10 mouse cellular contexts compared by ENCODE assay signal in genomic region chr13:74167492-74167891, GRCm38 (mm10). TPM values are rescaled to one million over a fixed set of nuclear protein-coding genes. Genes with fewer than 3 reads are reported as not detected.
A peak's percentile ranks its signal among the peaks of the same experiment; 100 is the strongest.
DNase-seq lines count a peak whose midpoint lies in the region; ATAC-seq lines count a peak whose summit lies in the region.
"Had no signal": no experiment of that assay in that cellular context is flagged by ENCODE, and none has a peak within 500 bp of the region (broad histone marks: within the 10 kb centered on the region; RNA-seq: fewer than 3 reads in every experiment).

No protein-coding gene starts in this region.

- no peak overlapping the region for H3K4me3 ChIP-seq in forebrain, embryonic 11.5 days (ENCODE audit: low read depth, low read length)
- H3K4me3 ChIP-seq in forebrain, embryonic 16.5 days (replicated peaks; ENCODE audit: low read length) = no peak overlapping the region
- H3K4me3 ChIP-seq in hindbrain, embryonic 13.5 days = no peak overlapping the region
- H3K4me3 ChIP-seq in stomach, embryonic 15.5 days (replicated peaks) = peak overlapping the region; percentile 51; the same call in 1 of the 2 replicates

- no peaks in the 10 kb centered on the region; the same call in 1 of the 2 replicates for H3K36me3 ChIP-seq in forebrain, embryonic 11.5 days (ENCODE audit: control insufficient read depth, insufficient read depth, low read length)
- peaks cover 12% of the 10 kb centered on the region for H3K36me3 ChIP-seq in forebrain, embryonic 16.5 days (ENCODE audit: control insufficient read depth, insufficient read depth)
- H3K36me3 ChIP-seq in hindbrain, embryonic 13.5 days = peaks cover 33% of the 10 kb centered on the region
- 0 out of 2 replicates have a peak, but pooled peaks cover 8% of the 10 kb centered on the region for H3K36me3 ChIP-seq in stomach, embryonic 15.5 days

- H3K4me2 ChIP-seq in forebrain, embryonic 11.5 days (ENCODE audit: low read depth, low read length, severe bottlenecking) = no peak overlapping the region
- no peak overlapping the region for H3K4me2 ChIP-seq in forebrain, embryonic 16.5 days (ENCODE audit: low read length)
- H3K4me2 ChIP-seq in hindbrain, embryonic 13.5 days = no peak overlapping the region; the same call in 1 of the 2 replicates
- H3K4me2 ChIP-seq in stomach, embryonic 15.5 days = peak overlapping the region; percentile 86; the same call in 1 of the 2 replicates

- H3K27me3 ChIP-seq in forebrain, embryonic 11.5 days (ENCODE audit: control insufficient read depth, insufficient read depth, low read length) = no peaks in the 10 kb centered on the region
- H3K27me3 ChIP-seq in forebrain, embryonic 16.5 days (replicated peaks; ENCODE audit: control insufficient read depth, insufficient read depth, low read length) = no peaks in the 10 kb centered on the region
- H3K27me3 ChIP-seq in hindbrain, embryonic 13.5 days = no peaks in the 10 kb centered on the region
- no peaks in the 10 kb centered on the region for H3K27me3 ChIP-seq in stomach, embryonic 15.5 days (replicated peaks)

- no peaks in the 10 kb centered on the region; the same call in 1 of the 2 replicates for H3K4me1 ChIP-seq in forebrain, embryonic 11.5 days (replicated peaks; ENCODE audit: control insufficient read depth, insufficient read depth, low read length)
- H3K4me1 ChIP-seq in forebrain, embryonic 16.5 days (replicated peaks; ENCODE audit: control insufficient read depth, insufficient read depth, low read length) = peaks cover 5% of the 10 kb centered on the region
- H3K4me1 ChIP-seq in hindbrain, embryonic 13.5 days (replicated peaks) = peaks cover 12% of the 10 kb centered on the region
- no peaks in the 10 kb centered on the region for H3K4me1 ChIP-seq in stomach, embryonic 15.5 days

- H3K9me3 ChIP-seq in forebrain, embryonic 11.5 days (ENCODE audit: control insufficient read depth, low read length) = no peaks in the 10 kb centered on the region
- no peaks in the 10 kb centered on the region for H3K9me3 ChIP-seq in forebrain, embryonic 16.5 days (ENCODE audit: control insufficient read depth, low read length)
- H3K9me3 ChIP-seq in hindbrain, embryonic 13.5 days = no peaks in the 10 kb centered on the region
- H3K9me3 ChIP-seq in stomach, embryonic 15.5 days = no peaks in the 10 kb centered on the region

- 0 out of 2 replicates have a peak, but pooled peaks have one; percentile 6 for ATAC-seq in forebrain, embryonic 11.5 days (replicated peaks; ENCODE audit: low FRiP score)
- no peak for ATAC-seq in forebrain, embryonic 16.5 days
- ATAC-seq in hindbrain, embryonic 13.5 days (ENCODE audit: low FRiP score) = peak; percentile 14; the same call in 1 of the 2 replicates
- no peak for ATAC-seq in stomach, embryonic 15.5 days (ENCODE audit: insufficient read depth, low FRiP score, low read depth)

- no peak overlapping the region for H3K27ac ChIP-seq in forebrain, embryonic 11.5 days (ENCODE audit: low read depth, low read length)
- H3K27ac ChIP-seq in forebrain, embryonic 16.5 days (ENCODE audit: low read length) = no peak overlapping the region
- H3K27ac ChIP-seq in hindbrain, embryonic 13.5 days = no peak overlapping the region
- H3K27ac ChIP-seq in stomach, embryonic 15.5 days = no peak overlapping the region

- 85% methylated on average over 2 of the region's 2 CpGs for WGBS in forebrain, embryonic 11.5 days
- WGBS in forebrain, embryonic 16.5 days = 87% methylated on average over 2 of the region's 2 CpGs
- WGBS in hindbrain, embryonic 13.5 days = 95% methylated on average over 2 of the region's 2 CpGs
- 74% methylated on average over 2 of the region's 2 CpGs for WGBS in stomach, embryonic 15.5 days

- H3K9ac ChIP-seq in forebrain, embryonic 11.5 days (ENCODE audit: low read length) = no peak overlapping the region
- no peak overlapping the region for H3K9ac ChIP-seq in forebrain, embryonic 16.5 days (replicated peaks; ENCODE audit: low read depth, low read length)
- no peak overlapping the region for H3K9ac ChIP-seq in hindbrain, embryonic 13.5 days
- no peak overlapping the region for H3K9ac ChIP-seq in stomach, embryonic 15.5 days

- no peak for DNase-seq in forebrain, embryonic 11.5 days (ENCODE audit: low spot score)
- DNase-seq in urinary bladder, postnatal 14 days (ENCODE audit: low spot score) = peak; percentile 42
- DNase-seq in urinary bladder, adult 2 months (ENCODE audit: low spot score) = no peak
- no peak for DNase-seq in thymus, postnatal 36 days
- no peak for DNase-seq in embryo, embryonic 10.5 days (ENCODE audit: low spot score)

RNA-seq across cellular contexts. Expression of gene Exoc3, which starts 41.0 kb away (rescaled TPM):
- polyA plus RNA-seq in forebrain, embryonic 11.5 days (2014; fragmentation: Nextera tagmentation; extraction: Ambion mirVana) = 71.1 and 80.1 TPM in 2 replicates
- polyA plus RNA-seq in forebrain, embryonic 16.5 days (2015; fragmentation: Nextera tagmentation; extraction: Ambion mirVana) = 107 and 118 TPM in 2 replicates
- 37.3 and 37.5 TPM in 2 replicates for polyA plus RNA-seq in urinary bladder, adult 2 months (2012; rRNA removed)
- 113 and 114 TPM in 2 replicates for polyA plus RNA-seq in hindbrain, embryonic 13.5 days (2015; fragmentation: Nextera tagmentation; extraction: Ambion mirVana)
- polyA plus RNA-seq in stomach, embryonic 15.5 days (2015; fragmentation: Nextera tagmentation; extraction: Ambion mirVana) = 59.6 and 67.2 TPM in 2 replicates

RNA-seq across cellular contexts. Expression of gene Slc9a3, which starts 46.2 kb away (rescaled TPM):
- not detected in 2 replicates for polyA plus RNA-seq in forebrain, embryonic 11.5 days (2014; fragmentation: Nextera tagmentation; extraction: Ambion mirVana)
- 0.08 TPM in 1 of 2 replicates, not detected in the other for polyA plus RNA-seq in forebrain, embryonic 16.5 days (2015; fragmentation: Nextera tagmentation; extraction: Ambion mirVana)
- 0.03 and 0.04 TPM in 2 replicates for polyA plus RNA-seq in urinary bladder, adult 2 months (2012; rRNA removed)
- 0.04 TPM in 2 replicates for polyA plus RNA-seq in hindbrain, embryonic 13.5 days (2015; fragmentation: Nextera tagmentation; extraction: Ambion mirVana)
- 0.55 and 1.1 TPM in 2 replicates for polyA plus RNA-seq in stomach, embryonic 15.5 days (2015; fragmentation: Nextera tagmentation; extraction: Ambion mirVana)
- polyA plus RNA-seq: activated CD4-positive, CD25-positive, alpha-beta regulatory T cell, adult 4 months; CD4-positive, CD25-positive, alpha-beta regulatory T cell, adult 4 months had no signal

Comparison
In these comparisons a context has a peak if more than half of its experiments do, and no peak if none do; other contexts are left out.
1. ATAC-seq: peak in forebrain, embryonic 11.5 days (single experiment) and hindbrain, embryonic 13.5 days (single experiment); none in forebrain, embryonic 16.5 days (single experiment) and stomach, embryonic 15.5 days (single experiment).